8 mouse cellular contexts compared by ENCODE assay signal in the genomic region with DNA sequence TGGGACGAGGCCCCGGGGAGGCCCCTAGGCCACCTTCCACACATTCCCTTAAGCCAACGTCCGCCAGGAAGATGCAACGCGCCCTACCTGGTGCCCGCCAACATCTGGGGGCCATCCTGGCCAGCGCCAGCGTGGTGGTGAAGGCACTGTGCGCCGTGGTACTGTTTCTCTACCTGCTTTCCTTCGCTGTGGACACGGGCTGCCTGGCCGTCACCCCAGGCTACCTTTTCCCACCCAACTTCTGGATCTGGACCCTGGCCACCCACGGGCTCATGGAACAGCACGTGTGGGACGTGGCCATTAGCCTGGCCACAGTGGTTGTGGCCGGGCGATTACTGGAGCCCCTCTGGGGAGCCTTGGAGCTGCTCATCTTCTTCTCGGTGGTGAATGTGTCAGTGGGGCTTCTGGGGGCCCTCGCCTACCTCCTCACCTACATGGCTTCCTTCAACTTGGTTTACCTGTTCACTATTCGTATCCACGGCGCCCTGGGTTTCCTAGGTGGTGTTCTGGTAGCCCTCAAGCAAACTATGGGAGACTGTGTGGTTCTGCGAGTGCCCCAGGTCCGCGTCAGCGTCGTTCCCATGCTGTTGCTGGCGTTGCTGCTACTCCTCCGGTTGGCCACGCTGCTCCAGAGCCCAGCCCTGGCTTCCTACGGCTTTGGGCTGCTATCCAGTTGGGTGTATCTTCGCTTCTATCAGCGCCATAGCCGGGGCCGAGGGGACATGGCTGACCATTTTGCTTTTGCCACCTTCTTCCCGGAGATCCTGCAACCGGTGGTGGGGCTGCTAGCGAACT. TPM values are rescaled to one million over a fixed set of nuclear protein-coding genes. Genes with fewer than 3 reads are reported as not detected.
DNase-seq lines count a peak whose midpoint lies in the region; ATAC-seq lines count a peak whose summit lies in the region.

No protein-coding gene starts in this region.

- H3K4me2 ChIP-seq in limb, embryonic 11.5 days (ENCODE audit: low read depth, severe bottlenecking) = peak overlapping the region; percentile 97
- peak overlapping the region; percentile 98 for H3K4me2 ChIP-seq in midbrain, embryonic 14.5 days (ENCODE audit: low read length)

- DNase-seq in lung, adult 18-20 months = peak; percentile 26 to 30
- DNase-seq in lung, postnatal 25 days (ENCODE audit: low spot score) = no peak
- DNase-seq in c-Kit-positive CD71-positive TER-119-positive erythroid progenitor cells, embryonic 14.5 days (ENCODE audit: low spot score) = peak; percentile 48
- DNase-seq in gastrocnemius, postnatal 36 days = peak; percentile 35 to 38
- peak; percentile 37 for DNase-seq in limb, embryonic 11.5 days (ENCODE audit: low spot score)
- DNase-seq in midbrain, embryonic 14.5 days = no peak
- no peak for DNase-seq in layer of hippocampus, postnatal 36 days
- DNase-seq in urinary bladder, adult 2 months (ENCODE audit: low spot score) = no peak

- intact Hi-C loops in gastrocnemius, postnatal 36 days (cut with DNase I) = no loop called here

- under 1% methylated on average over 40 of the region's 40 CpGs for WGBS in limb, embryonic 11.5 days
- WGBS in midbrain, embryonic 14.5 days = under 1% methylated on average over 40 of the region's 40 CpGs

- H3K9me3 ChIP-seq in limb, embryonic 11.5 days (ENCODE audit: control insufficient read depth, low read length) = no peaks in the 10 kb centered on the region
- H3K9me3 ChIP-seq in midbrain, embryonic 14.5 days (ENCODE audit: control insufficient read depth, low read length) = no peaks in the 10 kb centered on the region

- peak overlapping the region; percentile 73 for H3K9ac ChIP-seq in limb, embryonic 11.5 days (ENCODE audit: low read length)
- H3K9ac ChIP-seq in midbrain, embryonic 14.5 days (replicated peaks; ENCODE audit: low read length) = peak overlapping the region; percentile 86

- 0 out of 2 replicates have a peak, but pooled peaks have one; percentile 8 for ATAC-seq in limb, embryonic 11.5 days (ENCODE audit: insufficient number of reproducible peaks, low FRiP score, low TSS enrichment, low read depth)
- peak; percentile 21 for ATAC-seq in midbrain, embryonic 14.5 days (ENCODE audit: low FRiP score, low TSS enrichment)

- peaks cover 20% of the 10 kb centered on the region for H3K4me1 ChIP-seq in limb, embryonic 11.5 days (ENCODE audit: control insufficient read depth, insufficient read depth, low read length)
- peaks cover 25% of the 10 kb centered on the region for H3K4me1 ChIP-seq in midbrain, embryonic 14.5 days (ENCODE audit: control insufficient read depth, insufficient read depth, low read length)

- H3K36me3 ChIP-seq in limb, embryonic 11.5 days (ENCODE audit: control insufficient read depth, insufficient read depth, low read length) = peaks cover 18% of the 10 kb centered on the region
- peaks cover 31% of the 10 kb centered on the region for H3K36me3 ChIP-seq in midbrain, embryonic 14.5 days (ENCODE audit: control insufficient read depth, insufficient read depth, low read length)

- peaks cover 3% of the 10 kb centered on the region; the same call in 1 of the 2 replicates for H3K27me3 ChIP-seq in limb, embryonic 11.5 days (ENCODE audit: control insufficient read depth, insufficient read depth, low read length)
- H3K27me3 ChIP-seq in midbrain, embryonic 14.5 days (ENCODE audit: control insufficient read depth, insufficient read depth, low read length) = no peaks in the 10 kb centered on the region

- no peak overlapping the region for H3K27ac ChIP-seq in limb, embryonic 11.5 days (replicated peaks; ENCODE audit: low read depth, low read length)
- peak overlapping the region; percentile 60 for H3K27ac ChIP-seq in midbrain, embryonic 14.5 days (replicated peaks; ENCODE audit: low read depth, low read length)

- H3K4me3 ChIP-seq in limb, embryonic 11.5 days (ENCODE audit: low read depth, low read length) = peak overlapping the region; percentile 74
- H3K4me3 ChIP-seq in midbrain, embryonic 14.5 days (replicated peaks; ENCODE audit: low read depth, low read length) = peak overlapping the region; percentile 73

RNA-seq across cellular contexts. Expression of a gene that starts 0.9 kb away (rescaled TPM):
- total RNA-seq in gastrocnemius, postnatal 36 days (2021) = 10 to 100 TPM; 13.3 to 14.3 TPM
- polyA plus RNA-seq in limb, embryonic 11.5 days (2014; fragmentation: Nextera tagmentation; extraction: Ambion mirVana) = 42.8 and 47.9 TPM in 2 replicates
- polyA plus RNA-seq in midbrain, embryonic 14.5 days (2014; fragmentation: Nextera tagmentation; extraction: Ambion mirVana) = 50.9 and 51.7 TPM in 2 replicates
- total RNA-seq in layer of hippocampus, postnatal 36 days (2021) = 10 to 100 TPM; 34.6 to 35.0 TPM
- 33.6 and 34.0 TPM in 2 replicates for polyA plus RNA-seq in urinary bladder, adult 2 months (2012; rRNA removed)

RNA-seq across cellular contexts. Expression of a gene that starts 7.4 kb away (rescaled TPM):
- 1 to 10 TPM; 2.3 to 3.4 TPM for total RNA-seq in gastrocnemius, postnatal 36 days (2021)
- polyA plus RNA-seq in limb, embryonic 11.5 days (2014; fragmentation: Nextera tagmentation; extraction: Ambion mirVana) = 13.1 and 14.1 TPM in 2 replicates
- 35.1 and 49.6 TPM in 2 replicates for polyA plus RNA-seq in midbrain, embryonic 14.5 days (2014; fragmentation: Nextera tagmentation; extraction: Ambion mirVana)
- total RNA-seq in layer of hippocampus, postnatal 36 days (2021) = 10 to 100 TPM; 15.1 to 18.2 TPM
- 15.2 and 19.4 TPM in 2 replicates for polyA plus RNA-seq in urinary bladder, adult 2 months (2012; rRNA removed)

RNA-seq across cellular contexts. Expression of a gene that starts 7.4 kb away (rescaled TPM):
- total RNA-seq in gastrocnemius, postnatal 36 days (2021) = 10 to 100 TPM in 1 of 2 experiments, 1 to 10 TPM in 1; 9.1 to 11.6 TPM
- 36.5 and 40.9 TPM in 2 replicates for polyA plus RNA-seq in limb, embryonic 11.5 days (2014; fragmentation: Nextera tagmentation; extraction: Ambion mirVana)
- 69.4 and 75.7 TPM in 2 replicates for polyA plus RNA-seq in midbrain, embryonic 14.5 days (2014; fragmentation: Nextera tagmentation; extraction: Ambion mirVana)
- total RNA-seq in layer of hippocampus, postnatal 36 days (2021) = 10 to 100 TPM; 39.7 to 47.9 TPM
- polyA plus RNA-seq in urinary bladder, adult 2 months (2012; rRNA removed) = 26.6 and 35.2 TPM in 2 replicates

RNA-seq across cellular contexts. Expression of a gene that starts 12.5 kb away (rescaled TPM):
- total RNA-seq in gastrocnemius, postnatal 36 days (2021) = not detected
- 0.79 and 0.95 TPM in 2 replicates for polyA plus RNA-seq in limb, embryonic 11.5 days (2014; fragmentation: Nextera tagmentation; extraction: Ambion mirVana)
- polyA plus RNA-seq in midbrain, embryonic 14.5 days (2014; fragmentation: Nextera tagmentation; extraction: Ambion mirVana) = 2.2 and 2.5 TPM in 2 replicates
- 1 to 10 TPM; 3.4 to 4.3 TPM for total RNA-seq in layer of hippocampus, postnatal 36 days (2021)
- polyA plus RNA-seq in urinary bladder, adult 2 months (2012; rRNA removed) = 0.56 and 0.78 TPM in 2 replicates

RNA-seq across cellular contexts. Expression of a gene that starts 16.8 kb away (rescaled TPM):
- total RNA-seq in gastrocnemius, postnatal 36 days (2021) = 10 to 100 TPM; 10.4 to 14.9 TPM
- 46.7 and 49.3 TPM in 2 replicates for polyA plus RNA-seq in limb, embryonic 11.5 days (2014; fragmentation: Nextera tagmentation; extraction: Ambion mirVana)
- polyA plus RNA-seq in midbrain, embryonic 14.5 days (2014; fragmentation: Nextera tagmentation; extraction: Ambion mirVana) = 35.5 and 40.4 TPM in 2 replicates
- 10 to 100 TPM; 15.8 TPM for total RNA-seq in layer of hippocampus, postnatal 36 days (2021)
- polyA plus RNA-seq in urinary bladder, adult 2 months (2012; rRNA removed) = 41.5 and 58.9 TPM in 2 replicates

Comparison
In these comparisons a context has a peak if more than half of its experiments do, and no peak if none do; other contexts are left out.
1. DNase-seq: peak in lung, adult 18-20 months (2 of 2), c-Kit-positive CD71-positive TER-119-positive erythroid progenitor cells, embryonic 14.5 days (single experiment), gastrocnemius, postnatal 36 days (2 of 2) and limb, embryonic 11.5 days (single experiment); none in lung, postnatal 25 days (single experiment), midbrain, embryonic 14.5 days (single experiment), layer of hippocampus, postnatal 36 days (0 of 2) and urinary bladder, adult 2 months (single experiment).